Mouse (Mus musculus): ENCODE data around the gene Sltm.
A peak's percentile ranks its signal among the peaks of the same experiment; 100 is the strongest.
"Not testable (repeated sequence)": the region's sequence is repeated elsewhere in the genome, so short reads cannot be mapped to it uniquely, and the experiment has no call there.

The Sltm gene

DNA sequence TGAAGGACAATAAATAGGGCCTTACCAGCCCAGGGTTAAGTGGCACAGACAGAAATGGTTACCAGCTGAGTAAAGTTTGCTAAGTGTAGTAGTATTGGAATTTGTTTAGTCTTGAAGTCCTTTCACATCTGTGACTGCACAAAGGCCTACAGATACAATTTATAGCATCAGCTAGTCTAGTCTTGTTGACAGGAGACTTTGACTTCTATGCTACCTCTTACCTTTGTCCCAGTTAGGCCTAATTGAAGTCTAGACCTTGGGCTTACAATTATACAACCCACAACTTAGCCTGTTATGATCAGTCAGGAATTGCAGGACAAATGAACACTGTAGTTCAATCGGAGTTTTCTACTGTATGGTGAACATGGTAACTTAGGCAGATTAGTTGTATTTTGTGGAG lies 9.0 kb downstream of the Sltm start:
- DNase-seq (ENCODE audit: low read depth), result no peak

DNA sequence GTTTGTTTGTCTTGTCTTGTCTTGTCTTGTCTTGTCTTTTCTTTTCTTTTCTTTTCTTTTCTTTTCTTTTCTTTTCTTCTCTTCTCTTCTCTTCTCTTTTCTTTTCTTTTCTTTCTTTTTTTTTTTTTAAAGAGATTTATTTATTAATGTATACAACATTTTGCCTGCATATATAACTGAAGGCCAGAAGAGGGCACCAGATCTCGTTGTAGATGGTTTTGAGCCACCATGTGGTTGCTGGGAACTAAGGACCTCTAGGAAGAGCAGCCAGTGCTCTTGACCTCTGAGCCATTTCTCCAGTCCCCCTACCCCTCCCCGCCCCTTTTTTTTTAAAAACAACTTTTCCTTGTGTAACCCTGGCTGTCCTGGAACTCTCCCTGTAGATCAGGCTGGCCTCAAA lies 9.7 kb downstream of the Sltm start:
- not testable (repeated sequence) for DNase-seq (ENCODE audit: low read depth)

DNA sequence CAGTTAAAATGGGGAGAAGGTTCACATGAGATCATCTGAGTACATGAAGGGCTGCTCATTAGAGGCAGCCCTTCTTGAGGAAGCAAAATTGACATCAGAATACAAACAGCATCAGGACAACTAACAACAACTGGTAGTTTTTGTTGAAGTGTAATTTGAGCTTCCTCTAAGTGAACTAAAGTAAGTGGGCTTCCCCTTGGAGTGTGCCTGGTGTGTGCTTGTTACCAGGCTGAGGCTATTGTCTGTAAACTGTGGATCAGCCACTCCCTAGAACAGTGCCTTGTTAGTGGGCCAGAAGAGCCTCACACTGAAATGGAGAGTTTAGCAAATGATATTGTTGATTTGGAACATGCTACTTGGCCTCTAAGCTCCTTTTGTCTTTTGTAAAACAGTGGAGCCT lies 12.9 kb downstream of the Sltm start:
- DNase-seq (ENCODE audit: low read depth), result no peak

DNA sequence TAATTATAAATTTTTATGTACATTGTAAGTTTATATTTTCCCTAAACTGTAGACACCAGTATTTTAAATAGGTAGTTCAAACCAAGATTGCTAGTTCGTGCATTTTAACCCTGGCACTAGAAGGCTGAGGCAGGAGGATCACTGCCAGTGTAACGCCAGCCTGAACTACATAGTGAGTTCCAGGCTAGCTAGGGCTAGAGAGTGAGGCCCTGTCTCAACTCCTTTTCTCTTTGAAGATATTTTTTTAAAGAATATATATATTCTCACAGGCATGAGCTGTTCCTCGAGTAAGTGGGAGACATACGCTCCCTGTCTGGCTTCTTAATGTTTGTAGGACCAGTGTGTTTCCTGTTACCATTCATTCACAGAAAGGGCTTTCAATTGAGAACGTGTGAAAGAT lies 14.2 kb downstream of the Sltm start:
- DNase-seq (ENCODE audit: low read depth), result no peak

DNA sequence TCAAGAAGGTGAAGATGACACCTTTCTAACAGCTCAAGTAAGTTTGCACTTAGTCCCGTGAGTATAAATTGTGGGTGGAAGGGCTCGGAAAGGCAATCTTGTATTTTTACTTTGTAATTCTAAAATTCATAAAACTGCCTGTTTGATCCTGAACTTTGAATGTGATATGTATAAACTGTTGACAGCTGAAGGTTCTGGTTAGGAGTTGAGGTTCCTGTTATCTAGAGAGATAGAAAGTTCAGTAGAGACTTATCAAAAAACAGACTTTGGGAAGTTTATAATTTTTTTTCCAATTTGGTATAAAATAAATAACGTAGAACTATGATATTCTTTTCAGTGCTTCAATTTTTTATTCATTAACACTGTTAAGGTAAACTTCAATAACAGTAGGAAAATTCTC lies 20.3 kb downstream of the Sltm start:
- DNase-seq (ENCODE audit: low read depth), result no peak

DNA sequence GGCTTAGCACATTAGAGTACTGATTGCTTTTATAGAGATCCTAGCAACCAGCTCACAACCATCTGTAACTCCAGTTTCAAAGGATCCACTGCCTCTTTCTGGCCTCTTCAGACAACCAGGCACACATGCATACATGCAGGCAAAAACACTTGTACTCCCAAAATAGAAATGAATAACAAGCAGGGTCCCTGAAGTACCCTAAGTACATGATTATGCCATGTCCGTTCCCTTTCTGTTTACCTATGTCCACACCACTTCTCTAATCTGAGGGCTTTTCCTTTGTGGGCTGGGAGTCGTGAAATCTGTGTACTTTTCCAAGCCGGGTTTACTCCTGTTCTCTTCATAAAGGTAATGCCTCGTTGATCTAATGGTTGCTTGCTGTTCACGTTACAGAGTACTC lies 25.1 kb downstream of the Sltm start:
- DNase-seq (ENCODE audit: low read depth), result no peak

DNA sequence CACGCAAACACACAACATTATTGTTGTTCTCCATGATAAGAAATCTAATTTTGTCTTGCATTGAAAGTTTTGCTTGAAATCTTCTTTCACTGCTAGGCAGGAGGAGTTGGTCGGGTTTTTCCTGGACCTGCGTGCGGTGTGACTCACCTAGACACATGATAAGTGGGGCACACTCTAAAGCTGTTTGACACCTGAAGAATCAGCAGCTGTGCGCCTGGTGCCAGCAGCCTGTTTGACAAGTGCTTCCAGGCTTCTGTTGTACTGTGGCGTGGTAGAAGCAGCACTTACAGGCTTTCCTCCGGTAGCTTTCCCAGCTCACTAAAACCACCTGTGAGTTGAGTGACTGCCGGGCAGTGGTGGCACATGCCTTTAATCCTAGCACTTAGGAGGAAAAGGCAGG lies 27.8 kb downstream of the Sltm start:
- no peak for DNase-seq (ENCODE audit: low read depth)

DNA sequence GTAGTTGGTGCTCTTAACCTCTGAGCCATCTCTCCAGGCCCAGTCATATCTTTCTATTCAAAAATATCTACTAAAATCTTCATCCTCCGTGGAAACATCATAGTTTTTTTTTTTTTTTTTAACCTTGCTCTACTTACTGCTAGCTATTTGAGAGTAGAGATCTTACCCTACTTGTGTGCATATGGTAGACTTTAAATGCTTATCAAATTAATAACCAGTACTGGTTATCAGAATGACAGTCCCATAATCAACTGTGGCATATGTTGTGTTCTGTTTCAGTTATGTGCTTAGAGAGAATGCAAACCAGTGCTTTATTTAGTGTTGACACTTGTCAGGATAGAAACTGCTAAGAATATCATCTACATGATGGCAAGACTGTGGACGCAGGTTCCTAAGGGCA lies 35.6 kb downstream of the Sltm start:
- DNase-seq (ENCODE audit: low read depth), result no peak

DNA sequence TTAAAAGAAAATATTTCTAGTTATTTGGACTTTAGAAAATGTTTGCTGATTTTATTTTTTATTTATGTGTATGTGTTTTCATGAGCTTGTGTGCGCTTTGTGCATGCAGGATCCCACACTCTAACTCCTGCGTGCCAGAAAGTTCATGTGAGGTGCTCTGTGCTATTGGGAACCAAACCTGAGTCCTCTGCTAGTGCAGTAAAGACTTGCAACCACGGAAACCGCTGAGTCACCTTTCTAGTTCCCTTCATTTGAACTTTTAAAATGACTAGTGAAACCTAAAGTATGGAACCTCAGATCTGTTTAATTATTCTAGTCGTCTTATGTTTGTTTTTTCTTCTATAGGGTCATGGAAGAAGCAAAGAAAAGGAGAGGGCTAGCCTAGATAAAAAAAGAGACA lies 38.4 kb downstream of the Sltm start:
- DNase-seq (ENCODE audit: low read depth), result no peak

DNA sequence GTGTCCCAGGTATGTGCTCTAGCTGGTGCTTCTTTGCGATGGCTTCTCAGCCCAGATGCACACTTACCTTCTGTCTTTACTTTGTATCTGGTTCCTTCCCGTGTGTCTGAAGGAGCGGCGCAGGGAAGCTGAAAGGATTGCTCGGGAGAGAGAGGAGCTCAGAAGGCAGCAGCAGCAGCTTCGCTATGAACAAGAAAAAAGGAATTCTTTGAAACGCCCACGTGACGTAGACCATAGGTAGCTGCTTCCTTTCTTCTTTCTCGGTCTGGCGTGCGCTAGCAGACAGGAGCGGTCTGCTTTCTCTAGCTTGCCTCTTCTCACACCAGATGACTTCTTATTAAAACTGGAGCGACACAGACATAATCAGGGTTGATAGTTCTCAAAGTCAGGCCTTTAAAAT lies 42.1 kb downstream of the Sltm start:
- DNase-seq (ENCODE audit: low read depth), result no peak

DNA sequence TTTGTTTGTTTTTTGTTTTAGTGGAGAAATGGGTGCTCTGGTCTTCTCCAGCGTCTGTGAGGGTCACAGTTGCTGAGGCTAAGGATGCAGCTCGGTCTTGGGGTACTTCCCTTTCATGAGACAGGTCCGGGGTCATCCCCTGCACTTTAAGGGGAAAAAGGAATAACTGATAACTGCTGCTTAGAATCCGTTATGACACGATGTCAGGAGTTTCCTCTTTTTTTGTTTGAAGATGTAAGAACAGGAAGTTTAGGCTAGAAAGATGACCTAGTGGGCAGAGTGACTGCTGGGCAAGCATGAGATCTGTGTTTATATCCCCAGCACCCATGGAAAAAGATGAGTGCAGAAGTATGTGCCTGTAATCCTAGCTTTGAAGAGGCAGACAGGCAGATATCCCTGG lies 42.6 kb downstream of the Sltm start:
- no peak for DNase-seq (ENCODE audit: low read depth)

DNA sequence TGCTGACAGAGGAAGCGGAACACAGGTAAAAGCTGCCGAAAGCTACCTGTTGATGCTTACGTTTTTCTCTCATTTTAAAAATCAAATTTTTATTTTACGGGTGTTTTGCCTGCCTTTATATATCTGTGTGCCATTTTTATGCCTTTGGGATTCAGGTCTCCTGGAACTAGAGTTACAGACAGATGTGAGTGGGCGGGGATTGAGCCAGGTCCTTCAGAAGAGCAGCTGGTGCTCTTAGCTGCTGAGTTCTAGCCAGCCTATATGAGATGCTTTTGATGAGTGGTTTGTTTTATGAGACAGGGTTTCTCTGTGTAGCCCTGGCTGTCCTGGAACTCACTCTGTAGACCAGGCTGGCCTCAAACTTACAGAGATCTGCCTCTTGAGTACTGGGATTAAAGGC lies 44.6 kb downstream of the Sltm start:
- no peak for DNase-seq (ENCODE audit: low read depth)

DNA sequence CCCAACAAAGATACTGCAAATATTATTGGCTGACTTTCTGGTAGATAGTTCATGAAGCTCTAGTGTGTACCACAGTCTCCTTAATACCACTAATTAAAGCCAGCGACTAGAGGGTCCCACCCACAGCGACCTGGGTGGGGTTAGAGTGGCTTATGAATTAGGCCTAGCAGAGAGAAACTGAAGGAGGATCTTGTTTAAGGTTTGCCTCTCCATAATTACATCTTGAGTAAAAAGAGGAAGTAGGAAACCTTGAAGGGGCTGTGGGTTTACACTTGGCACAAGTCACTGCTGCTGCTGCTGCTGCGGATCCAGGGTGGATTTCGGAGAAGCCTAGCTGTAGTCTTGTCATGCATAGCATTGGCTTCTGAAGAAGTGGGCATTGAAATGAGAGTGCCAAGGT lies 48.2 kb downstream of the Sltm start:
- DNase-seq (ENCODE audit: low read depth), result peak; percentile 26

DNA sequence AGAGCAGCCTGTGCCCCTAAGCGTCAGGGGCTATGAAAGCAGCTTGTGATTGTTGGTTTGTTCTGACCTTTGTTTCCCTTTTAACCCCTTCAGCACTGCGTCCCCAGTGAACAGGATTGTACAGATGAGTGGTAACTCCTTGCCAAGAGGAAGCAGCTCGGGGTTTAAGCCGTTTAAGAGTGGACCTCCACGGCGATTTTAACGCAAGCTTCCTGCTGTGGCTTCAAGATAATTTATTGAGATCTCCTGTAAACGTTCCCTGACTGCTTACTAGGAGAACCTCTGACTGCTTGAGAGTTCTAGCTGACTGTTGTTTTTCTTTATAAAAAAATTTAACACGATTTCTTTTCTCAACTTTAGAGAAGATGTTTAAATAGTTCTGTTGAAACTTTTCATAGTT lies 48.9 kb downstream of the Sltm start:
- DNase-seq (ENCODE audit: low read depth), result no peak

DNA sequence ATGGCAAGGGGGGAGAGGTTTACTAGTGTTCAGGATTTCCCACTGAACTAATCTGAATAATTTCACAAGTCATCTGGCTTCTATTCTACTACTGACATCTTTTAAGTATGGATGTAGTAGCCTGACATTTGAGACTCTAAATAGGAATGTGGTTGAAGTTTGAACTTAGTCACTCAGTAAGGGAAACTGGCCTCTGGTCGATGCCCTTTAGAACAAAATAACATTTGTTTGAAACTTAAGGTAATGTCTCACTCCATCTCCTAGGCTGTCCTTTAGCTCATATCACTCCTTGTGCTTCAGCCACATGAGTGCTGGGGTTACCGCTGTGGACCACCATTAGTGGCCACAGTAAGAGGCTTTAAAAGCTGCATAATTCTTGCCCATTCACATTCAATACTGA lies 55.7 kb downstream of the Sltm start:
- DNase-seq (ENCODE audit: low read depth), result no peak

DNA sequence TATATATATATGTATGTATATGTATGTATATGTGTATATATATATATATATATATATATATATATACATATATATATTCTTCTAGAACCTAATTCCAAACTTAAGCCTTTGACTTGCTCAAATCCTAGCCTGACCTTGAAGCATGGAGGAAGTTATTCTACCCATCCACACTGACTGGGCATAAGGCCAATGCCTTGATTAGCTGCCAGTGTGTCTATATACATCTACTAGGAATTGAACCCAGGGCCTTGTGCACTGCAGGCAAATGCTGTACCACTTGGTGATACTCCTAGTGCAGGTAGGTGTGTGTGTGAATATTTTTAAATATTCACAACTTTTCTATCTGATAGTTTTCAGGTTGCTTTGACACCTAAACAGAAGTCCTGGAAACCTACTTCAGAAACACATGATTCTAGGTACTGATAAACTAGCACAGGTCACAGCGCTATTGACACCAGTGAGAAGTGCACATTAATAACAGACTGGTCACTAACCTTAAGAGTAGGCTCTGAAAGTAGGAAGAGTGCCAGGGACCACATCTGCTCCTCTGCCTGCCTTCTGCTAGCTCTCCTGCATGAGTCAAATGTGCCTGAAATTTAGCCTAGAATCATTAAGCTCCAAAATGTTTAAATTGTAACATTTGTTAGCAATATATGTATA lies 59.8 kb downstream of the Sltm start:
- no peak for DNase-seq (ENCODE audit: low read depth)

DNA sequence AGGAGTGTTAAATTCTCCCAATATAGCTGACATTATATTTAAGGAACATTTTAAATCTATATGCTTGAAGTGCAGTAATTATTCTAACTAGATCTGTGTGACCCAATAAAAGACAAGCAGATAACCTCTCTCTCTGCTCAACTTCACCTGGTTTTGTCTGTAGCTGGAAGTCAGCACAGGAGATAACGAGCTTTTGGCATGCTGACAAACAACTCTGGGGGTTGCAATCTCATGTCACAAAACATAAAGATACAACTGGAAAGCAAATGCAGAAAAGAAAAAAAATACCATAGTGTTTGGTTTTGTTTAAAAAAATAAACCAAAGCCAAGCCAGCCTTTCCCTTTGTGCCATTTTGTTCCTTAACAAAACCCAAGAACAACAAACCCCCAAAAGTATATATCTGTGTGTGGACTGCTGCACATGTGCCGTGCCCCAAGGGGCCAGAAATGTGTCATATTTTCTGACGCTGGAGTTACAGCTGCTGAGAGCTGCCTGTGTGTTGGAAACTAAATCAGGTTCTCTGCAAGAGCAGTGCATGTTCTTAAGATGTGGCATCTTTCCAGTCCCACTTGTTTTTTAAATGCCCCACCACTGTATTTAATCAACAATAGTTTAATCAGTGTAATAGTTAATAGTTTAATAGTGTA lies 68.6 kb downstream of the Sltm start:
- DNase-seq (ENCODE audit: low read depth), result no peak

DNA sequence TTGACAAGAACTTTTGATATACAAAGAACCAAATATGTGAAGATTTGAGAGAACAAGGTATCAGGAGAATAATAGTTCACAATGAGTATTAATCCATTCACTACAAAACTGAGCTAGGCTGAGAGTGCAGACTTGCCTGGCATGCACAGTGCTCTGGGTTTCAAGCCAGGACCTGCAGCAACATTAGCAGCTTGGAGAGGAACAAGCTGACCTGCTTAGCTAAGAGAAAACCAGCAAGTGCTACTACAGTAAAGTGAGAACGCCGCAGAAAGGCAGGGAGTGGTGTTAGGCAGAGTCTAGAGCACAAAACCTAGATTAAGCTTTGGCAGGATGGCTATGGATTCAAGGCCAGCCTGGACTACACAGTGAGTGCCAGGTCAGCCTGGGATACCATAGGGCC lies 87.2 kb downstream of the Sltm start:
- no peak for DNase-seq (ENCODE audit: low read depth)

DNA sequence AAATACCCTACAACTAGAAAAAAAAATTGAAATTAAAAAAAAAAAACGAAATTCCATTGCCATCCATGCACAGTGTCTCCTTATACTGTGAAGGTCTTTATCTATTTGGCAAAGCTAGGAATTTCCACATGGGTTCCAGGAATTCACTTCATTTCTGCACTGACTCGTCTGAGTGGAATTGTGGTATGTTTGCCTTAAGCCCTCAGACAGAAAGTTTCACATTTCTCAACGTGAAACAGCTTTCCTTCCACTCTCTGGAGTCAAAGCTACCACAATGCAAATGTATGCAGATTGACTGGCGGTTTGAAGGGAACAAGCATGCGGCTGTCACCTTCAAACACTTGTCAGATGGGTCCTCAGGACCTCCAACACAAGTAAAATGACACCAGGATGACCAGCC lies 89.1 kb downstream of the Sltm start:
- no peak for DNase-seq (ENCODE audit: low read depth)

DNA sequence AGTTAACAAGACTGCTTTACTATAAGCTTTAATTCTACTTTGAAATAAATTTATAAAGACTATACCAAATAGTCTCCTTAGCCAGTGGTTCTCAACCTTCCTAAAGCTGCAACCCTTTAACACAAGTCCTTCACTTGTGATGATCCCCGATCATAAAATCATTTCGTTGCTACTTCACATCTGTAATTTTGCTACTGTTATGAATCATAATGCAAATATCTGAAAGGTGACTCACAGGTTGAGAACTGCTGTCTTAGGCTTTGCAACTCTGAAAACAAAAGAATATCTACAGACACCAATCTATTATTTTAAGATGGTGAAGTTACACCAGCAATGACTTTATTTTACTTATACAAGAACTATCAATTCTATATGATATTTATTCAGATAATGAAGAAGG lies 94.2 kb downstream of the Sltm start:
- DNase-seq (ENCODE audit: low read depth), result no peak

Data from c-Kit-positive CD71-negative TER-119-negative erythroid progenitor cells, embryonic 14.5 days (primary cell).